Mouse (Mus musculus): ENCODE measurements around the gene Carnmt1. TPM values are rescaled to one million over a fixed set of nuclear protein-coding genes. Genes with fewer than 3 reads are reported as not detected.

Gene Carnmt1
- polyA plus RNA-seq, 1 experiment, result not detected

DNA sequence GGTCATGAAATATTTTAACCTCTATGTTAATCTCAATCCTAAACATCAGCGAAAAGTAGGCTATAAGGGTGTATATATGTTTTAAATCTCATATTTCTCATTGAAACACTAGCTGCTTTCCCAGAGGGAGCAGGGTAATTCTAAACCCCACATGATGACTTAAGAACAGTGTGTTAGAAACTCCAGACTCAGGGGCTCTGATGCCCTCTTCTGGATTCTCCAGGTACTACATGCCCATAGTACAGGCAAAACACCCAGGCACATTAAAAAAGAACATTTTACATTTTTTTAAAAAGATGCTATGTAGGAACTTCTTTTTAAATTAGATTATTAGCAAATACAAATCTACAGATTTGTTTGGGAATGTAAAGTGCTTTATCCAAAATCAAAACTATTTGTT is 45.8 kb downstream of the Carnmt1 start:
- no peak for TF ChIP-seq CTCF (IDR thresholded peaks at IDR 0.05; ENCODE audit: insufficient read depth, low read depth, low read length)
- 28% methylated on average over 1 of the region's 1 CpGs for WGBS
- Histone ChIP-seq H3K27ac (ENCODE audit: insufficient read depth, low read depth, low read length) (no peak overlapping the region), H3K4me3 (ENCODE audit: insufficient read depth, low read depth, low read length) (no peak overlapping the region), H3K4me1 (ENCODE audit: control insufficient read depth, insufficient read depth, low read length) (peaks cover 4% of the 10 kb centered on the region; the same call in 1 of the 2 replicates)

DNA sequence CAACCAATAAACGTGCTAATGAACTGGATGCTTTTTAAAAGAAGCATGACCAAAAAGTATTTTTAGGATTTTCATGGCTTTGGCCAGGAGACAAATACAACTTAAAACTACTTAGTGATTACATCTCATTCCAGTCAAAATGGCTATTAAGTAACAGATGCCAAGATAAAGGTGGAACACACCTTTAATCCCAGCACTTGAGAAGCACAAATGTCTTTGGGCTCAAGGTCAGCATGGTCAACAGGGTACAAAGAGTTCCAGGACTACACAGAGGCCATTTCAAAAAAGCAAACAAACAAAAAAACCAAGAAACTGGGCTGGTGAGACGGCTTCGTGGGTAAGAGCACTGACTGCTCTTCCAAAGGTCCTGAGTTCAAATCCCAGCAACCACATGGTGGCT is 49.8 kb downstream of the Carnmt1 start:
- Histone ChIP-seq H3K4me3 (ENCODE audit: insufficient read depth, low read depth, low read length) (no peak overlapping the region), H3K4me1 (ENCODE audit: control insufficient read depth, insufficient read depth, low read length) (no peaks in the 10 kb centered on the region), H3K27ac (ENCODE audit: insufficient read depth, low read depth, low read length) (no peak overlapping the region)
- TF ChIP-seq POLR2A (IDR thresholded peaks at IDR 0.05; ENCODE audit: insufficient read depth, low read depth, low read length) (no peak), CTCF (IDR thresholded peaks at IDR 0.05; ENCODE audit: insufficient read depth, low read depth, low read length) (no peak)
- WGBS, result 93% methylated on average over 3 of the region's 3 CpGs

GRCm38 (mm10) chr19:18725186-18725585 is 54.6 kb downstream of the Carnmt1 start:
- TF ChIP-seq POLR2A (IDR thresholded peaks at IDR 0.05; ENCODE audit: insufficient read depth, low read depth, low read length) (no peak), CTCF (IDR thresholded peaks at IDR 0.05; ENCODE audit: insufficient read depth, low read depth, low read length) (no peak)
- Histone ChIP-seq H3K4me1 (ENCODE audit: control insufficient read depth, insufficient read depth, low read length) (no peaks in the 10 kb centered on the region), H3K4me3 (ENCODE audit: insufficient read depth, low read depth, low read length) (no peak overlapping the region), H3K27ac (ENCODE audit: insufficient read depth, low read depth, low read length) (no peak overlapping the region)
- 91% methylated on average over 2 of the region's 2 CpGs for WGBS

DNA sequence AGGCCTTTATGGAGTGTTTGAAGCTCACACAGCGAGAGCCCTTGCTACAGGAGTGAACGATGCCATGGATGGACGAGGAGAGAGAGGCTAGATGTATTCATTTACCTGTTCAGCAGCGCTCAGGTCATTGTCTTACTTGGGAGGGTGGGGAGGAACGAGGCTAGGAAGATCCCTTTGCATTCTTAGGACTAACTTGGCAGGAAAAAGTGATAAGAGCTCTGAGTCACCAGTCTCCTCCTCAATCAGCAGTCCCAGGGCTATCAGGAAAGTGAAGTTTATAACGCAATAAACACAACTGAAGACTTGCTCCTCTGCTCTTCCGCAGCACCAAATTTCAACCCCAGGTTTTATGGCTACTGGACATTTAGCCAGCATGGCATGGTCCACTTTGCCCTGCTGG is 59.7 kb downstream of the Carnmt1 start:
- Histone ChIP-seq H3K4me1 (ENCODE audit: control insufficient read depth, insufficient read depth, low read length) (no peaks in the 10 kb centered on the region), H3K4me3 (ENCODE audit: insufficient read depth, low read depth, low read length) (no peak overlapping the region), H3K27ac (ENCODE audit: insufficient read depth, low read depth, low read length) (no peak overlapping the region)
- TF ChIP-seq POLR2A (IDR thresholded peaks at IDR 0.05; ENCODE audit: insufficient read depth, low read depth, low read length) (no peak), CTCF (IDR thresholded peaks at IDR 0.05; ENCODE audit: insufficient read depth, low read depth, low read length) (no peak)
- 86% methylated on average over 7 of the region's 7 CpGs for WGBS

DNA sequence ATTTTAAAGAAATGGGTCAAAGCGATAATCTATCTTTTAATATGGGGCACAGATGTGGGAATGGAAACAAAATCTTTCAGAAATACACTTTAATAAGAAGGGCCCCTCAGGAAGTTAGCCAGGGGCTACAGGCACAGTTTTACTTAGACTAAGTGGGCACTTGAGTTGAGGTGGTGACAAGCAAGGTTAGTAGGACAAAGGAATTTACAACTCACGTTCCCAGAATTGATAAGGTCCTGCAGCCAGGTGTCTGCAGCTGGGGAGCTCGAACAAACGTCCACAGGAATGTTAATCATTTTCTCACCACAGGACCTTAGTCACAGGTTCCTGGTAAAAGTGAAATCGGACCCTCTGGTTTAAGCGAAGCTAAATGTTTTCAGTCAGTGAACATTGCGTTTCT is 60.5 kb downstream of the Carnmt1 start:
- H3K4me1 ChIP-seq (ENCODE audit: control insufficient read depth, insufficient read depth, low read length), result no peaks in the 10 kb centered on the region
- WGBS, result 61% methylated on average over 7 of the region's 7 CpGs
- H3K27ac ChIP-seq (ENCODE audit: insufficient read depth, low read depth, low read length), result no peak overlapping the region
- no peak overlapping the region for H3K4me3 ChIP-seq (ENCODE audit: insufficient read depth, low read depth, low read length)
- TF ChIP-seq CTCF (IDR thresholded peaks at IDR 0.05; ENCODE audit: insufficient read depth, low read depth, low read length) (no peak), POLR2A (IDR thresholded peaks at IDR 0.05; ENCODE audit: insufficient read depth, low read depth, low read length) (no peak)

DNA sequence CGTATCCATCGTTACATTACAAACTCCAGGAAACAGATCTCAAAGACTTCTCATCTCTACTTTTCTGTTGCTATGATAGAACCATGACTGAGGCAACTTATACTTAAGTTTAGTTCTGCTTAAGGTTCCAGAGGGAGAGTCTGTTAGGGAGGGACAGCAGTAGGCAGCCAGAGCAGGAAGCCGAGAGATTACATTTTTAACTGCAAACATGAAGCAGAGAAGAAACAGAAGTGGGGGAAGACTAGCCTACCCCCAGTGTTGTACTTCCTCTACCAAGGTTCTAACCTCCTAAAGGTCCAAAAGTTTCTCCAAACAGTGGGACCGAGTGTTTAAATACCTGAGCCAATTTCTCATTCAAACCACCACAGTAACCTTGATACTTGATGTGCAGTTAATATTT is 65.3 kb downstream of the Carnmt1 start:
- Histone ChIP-seq H3K27ac (ENCODE audit: insufficient read depth, low read depth, low read length) (no peak overlapping the region), H3K4me3 (ENCODE audit: insufficient read depth, low read depth, low read length) (no peak overlapping the region), H3K4me1 (ENCODE audit: control insufficient read depth, insufficient read depth, low read length) (no peaks in the 10 kb centered on the region)
- no peak for TF ChIP-seq POLR2A (IDR thresholded peaks at IDR 0.05; ENCODE audit: insufficient read depth, low read depth, low read length)
- TF ChIP-seq CTCF (IDR thresholded peaks at IDR 0.05; ENCODE audit: insufficient read depth, low read depth, low read length), result no peak
- WGBS, result 96% methylated on average over 4 of the region's 4 CpGs

- no peak overlapping the region for H3K4me3 ChIP-seq (ENCODE audit: insufficient read depth, low read depth, low read length)
- 88% methylated on average over 7 of the region's 7 CpGs for WGBS
- TF ChIP-seq POLR2A (IDR thresholded peaks at IDR 0.05; ENCODE audit: insufficient read depth, low read depth, low read length) (no peak), CTCF (IDR thresholded peaks at IDR 0.05; ENCODE audit: insufficient read depth, low read depth, low read length) (no peak)
- no peak overlapping the region for H3K27ac ChIP-seq (ENCODE audit: insufficient read depth, low read depth, low read length)
- no peaks in the 10 kb centered on the region for H3K4me1 ChIP-seq (ENCODE audit: control insufficient read depth, insufficient read depth, low read length)
Observed at GRCm38 (mm10) chr19:18739146-18739545, 68.6 kb downstream of the Carnmt1 start.

DNA sequence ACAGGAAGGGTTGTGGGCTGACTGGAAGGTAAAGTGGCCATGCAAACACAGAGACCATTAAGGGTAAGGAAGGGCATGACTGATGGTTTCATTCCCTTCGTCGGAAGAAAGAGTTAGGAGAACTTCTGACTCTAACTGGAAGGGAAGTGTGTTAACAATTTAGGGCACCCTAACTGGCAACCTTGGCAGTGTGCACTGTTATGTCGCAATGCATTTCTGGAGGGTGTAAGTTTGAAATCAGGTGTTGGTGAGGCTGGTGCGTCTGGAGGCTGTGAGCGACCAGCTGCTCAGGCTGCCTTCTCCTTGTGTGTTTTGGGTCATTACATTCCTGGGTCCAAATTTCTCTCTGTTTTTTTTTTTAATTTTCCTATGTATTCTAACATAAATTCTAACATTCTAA is 73.4 kb downstream of the Carnmt1 start:
- Histone ChIP-seq H3K4me1 (ENCODE audit: control insufficient read depth, insufficient read depth, low read length) (no peaks in the 10 kb centered on the region), H3K27ac (ENCODE audit: insufficient read depth, low read depth, low read length) (no peak overlapping the region), H3K4me3 (ENCODE audit: insufficient read depth, low read depth, low read length) (no peak overlapping the region)
- TF ChIP-seq CTCF (IDR thresholded peaks at IDR 0.05; ENCODE audit: insufficient read depth, low read depth, low read length) (no peak), POLR2A (IDR thresholded peaks at IDR 0.05; ENCODE audit: insufficient read depth, low read depth, low read length) (no peak)
- WGBS, result 88% methylated on average over 5 of the region's 5 CpGs

DNA sequence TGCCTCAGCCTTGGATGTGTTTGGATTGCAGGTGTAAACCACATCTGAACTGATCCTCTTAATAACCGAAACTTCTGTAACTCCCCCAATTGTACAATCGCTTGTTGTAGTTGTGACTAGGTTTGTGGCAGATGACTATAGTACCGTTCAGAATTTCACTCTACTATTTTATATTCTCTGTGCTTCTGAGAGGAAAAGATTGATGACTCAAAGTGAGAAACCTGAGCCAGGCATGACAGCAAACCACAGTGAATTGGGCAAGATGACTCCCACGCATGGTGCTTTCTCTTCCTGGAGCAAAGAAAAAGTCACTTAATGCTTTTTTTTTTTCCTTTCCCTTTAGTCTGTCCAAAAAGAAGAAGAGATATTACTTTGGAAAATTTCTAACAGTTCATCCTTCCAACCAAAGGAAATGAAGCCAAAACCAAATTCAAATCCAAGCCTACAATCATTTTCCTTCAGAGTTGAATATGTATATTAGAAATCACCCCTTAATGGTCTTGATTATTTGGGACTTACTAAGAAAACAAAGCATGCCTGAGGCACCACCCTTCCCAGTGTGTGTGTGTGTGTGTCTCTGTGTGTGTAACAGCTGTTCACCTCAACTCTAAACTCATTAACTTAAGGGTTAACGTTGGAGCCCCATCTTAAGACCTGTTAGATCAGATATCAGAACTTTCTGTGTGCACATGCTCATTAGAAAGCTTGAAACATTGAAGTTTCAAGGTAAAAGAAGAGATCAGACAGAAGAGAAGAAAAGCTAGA is 76.2 kb downstream of the Carnmt1 start:
- WGBS, result 90% methylated on average over 5 of the region's 5 CpGs
- Histone ChIP-seq H3K27ac (ENCODE audit: insufficient read depth, low read depth, low read length) (no peak overlapping the region), H3K4me3 (ENCODE audit: insufficient read depth, low read depth, low read length) (no peak overlapping the region), H3K4me1 (ENCODE audit: control insufficient read depth, insufficient read depth, low read length) (peaks cover 7% of the 10 kb centered on the region)
- TF ChIP-seq POLR2A (IDR thresholded peaks at IDR 0.05; ENCODE audit: insufficient read depth, low read depth, low read length) (no peak), CTCF (IDR thresholded peaks at IDR 0.05; ENCODE audit: insufficient read depth, low read depth, low read length) (no peak)
